Mouse (Mus musculus): ENCODE results near the gene Odf3l2. TPM values are rescaled to one million over a fixed set of nuclear protein-coding genes. Genes with fewer than 3 reads are reported as not detected.

Odf3l2 gene
- polyA plus RNA-seq (2012; rRNA removed; ENCODE audit: low replicate concordance): 2.3 TPM in 1 of 2 replicates, not detected in the other

DNA sequence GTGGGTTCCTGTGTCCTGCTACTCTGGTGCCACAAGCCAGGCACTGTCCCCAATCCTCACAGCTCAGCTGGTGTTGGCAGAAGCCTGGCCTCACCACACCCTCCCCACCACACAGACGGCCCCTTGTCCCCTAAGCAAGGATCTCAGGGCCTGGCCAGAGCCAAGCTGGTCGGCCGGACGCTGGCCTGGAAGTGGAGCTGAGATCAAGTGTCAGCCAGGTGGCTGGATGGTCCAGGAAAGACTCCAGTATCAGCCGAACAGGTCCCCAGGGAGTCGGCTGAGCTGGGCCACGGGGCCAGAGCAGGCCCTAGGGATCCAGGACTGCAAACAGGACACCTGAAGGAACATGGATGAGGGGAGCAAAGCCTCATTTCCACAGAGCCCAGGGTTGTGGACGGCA lies at the start of gene Odf3l2:
Gene Odf3l2, minus strand, starts transcription at position 28 of the 400 bp plus-strand sequence.

GRCm38 (mm10) chr10:79688720-79689119 lies 43.2 kb upstream of the Odf3l2 start, which contains the start of gene Gzmm:
Gene Gzmm (plus strand): TSS chr10:79689020.

DNA sequence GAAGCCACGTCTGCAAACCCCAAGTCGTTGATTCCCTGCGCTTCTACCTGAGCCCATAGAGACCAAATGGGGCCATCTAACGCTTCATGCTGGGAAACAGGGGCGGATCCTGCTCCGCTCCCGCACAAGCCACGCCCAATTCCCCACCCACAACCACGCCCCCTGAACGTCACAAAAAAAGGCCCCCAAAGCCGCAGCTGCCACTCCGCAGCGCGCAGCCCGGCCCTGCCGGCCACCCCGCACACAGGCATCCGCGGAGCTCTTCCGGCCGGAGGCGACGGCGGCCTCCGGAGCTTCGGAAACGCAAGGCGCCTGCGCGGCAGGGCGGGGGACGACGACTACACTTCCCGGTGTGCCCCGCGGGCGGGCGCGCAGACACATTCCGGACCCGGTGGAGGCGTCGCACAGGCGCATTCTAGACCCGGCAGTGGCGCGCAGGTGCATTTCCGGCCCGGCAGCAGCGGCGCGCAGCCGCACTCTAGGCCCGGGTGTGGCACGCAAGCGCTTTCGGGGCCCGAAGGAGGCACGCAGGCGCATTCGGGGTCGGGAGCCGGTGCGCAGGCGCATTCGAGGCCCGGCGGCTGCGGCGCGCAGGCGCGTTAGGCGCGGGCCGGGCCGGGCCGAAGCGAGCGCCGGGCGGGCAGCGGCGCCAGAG lies 36.2 kb upstream of the Odf3l2 start, which contains the start of gene Cdc34:
Gene Cdc34, plus strand, starts transcription at position 605 of the 655 bp plus-strand sequence.

GRCm38 (mm10) chr10:79668771-79669575 lies 23.4 kb upstream of the Odf3l2 start, which contains the start of gene Tpgs1:
Gene Tpgs1 (plus strand): TSS chr10:79669369.

GRCm38 (mm10) chr10:79664131-79664665 lies 18.7 kb upstream of the Odf3l2 start, which contains the start of gene Madcam1:
Gene Madcam1 (plus strand): TSS chr10:79664559.

DNA sequence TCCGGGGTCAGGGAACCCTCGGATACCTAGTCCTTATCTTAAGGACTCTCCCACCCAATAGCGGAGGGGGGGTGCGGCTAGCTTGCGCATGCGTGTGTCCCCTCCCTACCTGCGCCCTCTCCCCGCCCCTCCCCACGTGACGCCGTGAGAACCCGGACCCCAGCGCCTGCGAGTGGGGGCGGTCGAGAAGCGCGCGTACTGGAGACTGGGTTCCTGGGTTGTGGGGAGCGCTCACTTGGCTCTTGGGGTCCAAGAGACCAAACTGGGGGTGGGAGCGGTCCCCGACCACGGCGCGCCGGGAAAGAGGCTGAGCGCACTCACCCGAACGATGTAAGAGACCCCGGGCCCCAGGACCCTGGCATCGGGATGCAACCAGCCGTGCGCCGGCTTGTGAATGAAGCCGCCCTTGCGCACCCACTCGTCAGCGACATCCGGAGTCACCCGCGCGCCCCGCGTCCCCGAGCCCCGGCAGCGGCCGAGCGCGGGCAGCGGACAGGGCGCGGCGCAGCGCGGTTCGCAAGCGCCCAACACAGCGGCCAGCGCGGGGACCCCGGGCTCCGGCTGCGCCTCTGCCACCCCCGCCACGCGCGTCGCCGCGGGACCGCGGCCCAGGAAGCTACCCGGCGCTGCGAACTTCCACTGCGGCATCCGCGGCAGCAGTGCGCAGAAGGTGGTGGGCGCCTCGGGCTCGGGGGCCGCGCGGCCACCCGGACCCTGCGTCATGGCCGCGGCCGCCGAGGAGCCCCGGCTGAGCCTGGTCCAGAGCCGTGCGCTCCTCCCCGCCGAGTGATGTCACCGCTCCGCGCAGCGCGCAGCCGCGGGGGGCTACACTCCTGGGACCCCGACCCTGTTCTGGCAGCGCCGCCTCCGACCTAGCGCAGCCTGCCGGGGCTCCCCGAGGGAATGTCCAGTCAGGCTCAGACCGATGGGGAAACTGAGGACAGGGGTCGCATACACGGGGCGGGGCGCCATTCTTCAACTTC lies 8.1 kb downstream of the Odf3l2 start, which contains the start of gene Shc2:
Gene Shc2, minus strand, starts transcription at position 791 of the 983 bp plus-strand sequence.

GRCm38 (mm10) chr10:79613578-79614304 lies 31.8 kb downstream of the Odf3l2 start, which contains the start of gene C2cd4c:
Gene C2cd4c (minus strand): TSS chr10:79614025.

Other genes with a start within 250 kb of the Odf3l2 start
- gene Vmn2r83, start 177.0 kb downstream of the Odf3l2 start, polyA plus RNA-seq (2012; rRNA removed; ENCODE audit: low replicate concordance): not detected in 2 replicates
- gene Plpp2, start 111.9 kb downstream of the Odf3l2 start, polyA plus RNA-seq (2012; rRNA removed; ENCODE audit: low replicate concordance): 27.4 and 36.8 TPM in 2 replicates
- gene Mier2, start 90.5 kb downstream of the Odf3l2 start, polyA plus RNA-seq (2012; rRNA removed; ENCODE audit: low replicate concordance): 102 and 125 TPM in 2 replicates
- gene Theg, start 58.4 kb downstream of the Odf3l2 start, polyA plus RNA-seq (2012; rRNA removed; ENCODE audit: low replicate concordance): 0.24 TPM in 1 of 2 replicates, not detected in the other
- 0.19 and 0.26 TPM in 2 replicates for gene C2cd4c, start 31.7 kb downstream of the Odf3l2 start, polyA plus RNA-seq (2012; rRNA removed; ENCODE audit: low replicate concordance)
- 12.4 and 17.4 TPM in 2 replicates for gene Shc2, start 7.8 kb downstream of the Odf3l2 start, polyA plus RNA-seq (2012; rRNA removed; ENCODE audit: low replicate concordance)
- gene Madcam1, start 18.8 kb upstream of the Odf3l2 start, polyA plus RNA-seq (2012; rRNA removed; ENCODE audit: low replicate concordance): 3.9 and 8.7 TPM in 2 replicates
- gene Tpgs1, start 23.6 kb upstream of the Odf3l2 start, polyA plus RNA-seq (2012; rRNA removed; ENCODE audit: low replicate concordance): 46.9 and 119 TPM in 2 replicates
- 265 and 337 TPM in 2 replicates for gene Cdc34, start 36.5 kb upstream of the Odf3l2 start, polyA plus RNA-seq (2012; rRNA removed; ENCODE audit: low replicate concordance)
- gene Gzmm, start 43.3 kb upstream of the Odf3l2 start, polyA plus RNA-seq (2012; rRNA removed; ENCODE audit: low replicate concordance): 1.1 and 1.3 TPM in 2 replicates
- gene Bsg, start 58.8 kb upstream of the Odf3l2 start, polyA plus RNA-seq (2012; rRNA removed; ENCODE audit: low replicate concordance): 489 and 512 TPM in 2 replicates
- 1.9 and 6.1 TPM in 2 replicates for gene Hcn2, start 70.9 kb upstream of the Odf3l2 start, polyA plus RNA-seq (2012; rRNA removed; ENCODE audit: low replicate concordance)
- 53.1 and 71.6 TPM in 2 replicates for gene Polrmt, start 100.8 kb upstream of the Odf3l2 start, polyA plus RNA-seq (2012; rRNA removed; ENCODE audit: low replicate concordance)
- 0.19 TPM in 1 of 2 replicates, not detected in the other for gene Fgf22, start 109.3 kb upstream of the Odf3l2 start, polyA plus RNA-seq (2012; rRNA removed; ENCODE audit: low replicate concordance)
- gene Rnf126, start 121.2 kb upstream of the Odf3l2 start, polyA plus RNA-seq (2012; rRNA removed; ENCODE audit: low replicate concordance): 91.7 and 212 TPM in 2 replicates
- gene Fstl3, start 131.5 kb upstream of the Odf3l2 start, polyA plus RNA-seq (2012; rRNA removed; ENCODE audit: low replicate concordance): 19.5 and 24.6 TPM in 2 replicates
- gene Prss57, start 145.2 kb upstream of the Odf3l2 start, polyA plus RNA-seq (2012; rRNA removed; ENCODE audit: low replicate concordance): 0.26 and 0.27 TPM in 2 replicates
- gene Palm, start 147.8 kb upstream of the Odf3l2 start, polyA plus RNA-seq (2012; rRNA removed; ENCODE audit: low replicate concordance): 49.2 and 87.4 TPM in 2 replicates
- gene Misp, start 175.3 kb upstream of the Odf3l2 start, polyA plus RNA-seq (2012; rRNA removed; ENCODE audit: low replicate concordance): 1.3 TPM in 2 replicates
- gene Ptbp1, start 208.7 kb upstream of the Odf3l2 start, polyA plus RNA-seq (2012; rRNA removed; ENCODE audit: low replicate concordance): 163 and 219 TPM in 2 replicates
- 17.2 and 40.5 TPM in 2 replicates for gene Prtn3, start 228.7 kb upstream of the Odf3l2 start, polyA plus RNA-seq (2012; rRNA removed; ENCODE audit: low replicate concordance)
- 29.8 and 33.3 TPM in 2 replicates for gene Plppr3, start 228.9 kb upstream of the Odf3l2 start, polyA plus RNA-seq (2012; rRNA removed; ENCODE audit: low replicate concordance)
- 3.4 and 5.8 TPM in 2 replicates for gene Elane, start 240.5 kb upstream of the Odf3l2 start, polyA plus RNA-seq (2012; rRNA removed; ENCODE audit: low replicate concordance)
- 26,645 and 44,997 TPM in 2 replicates for gene Cfd, start 245.1 kb upstream of the Odf3l2 start, polyA plus RNA-seq (2012; rRNA removed; ENCODE audit: low replicate concordance)

All from mammary gland, adult 2 months (tissue).